Mouse (Mus musculus): ENCODE data around the gene Htra1.

Htra1 gene

DNA sequence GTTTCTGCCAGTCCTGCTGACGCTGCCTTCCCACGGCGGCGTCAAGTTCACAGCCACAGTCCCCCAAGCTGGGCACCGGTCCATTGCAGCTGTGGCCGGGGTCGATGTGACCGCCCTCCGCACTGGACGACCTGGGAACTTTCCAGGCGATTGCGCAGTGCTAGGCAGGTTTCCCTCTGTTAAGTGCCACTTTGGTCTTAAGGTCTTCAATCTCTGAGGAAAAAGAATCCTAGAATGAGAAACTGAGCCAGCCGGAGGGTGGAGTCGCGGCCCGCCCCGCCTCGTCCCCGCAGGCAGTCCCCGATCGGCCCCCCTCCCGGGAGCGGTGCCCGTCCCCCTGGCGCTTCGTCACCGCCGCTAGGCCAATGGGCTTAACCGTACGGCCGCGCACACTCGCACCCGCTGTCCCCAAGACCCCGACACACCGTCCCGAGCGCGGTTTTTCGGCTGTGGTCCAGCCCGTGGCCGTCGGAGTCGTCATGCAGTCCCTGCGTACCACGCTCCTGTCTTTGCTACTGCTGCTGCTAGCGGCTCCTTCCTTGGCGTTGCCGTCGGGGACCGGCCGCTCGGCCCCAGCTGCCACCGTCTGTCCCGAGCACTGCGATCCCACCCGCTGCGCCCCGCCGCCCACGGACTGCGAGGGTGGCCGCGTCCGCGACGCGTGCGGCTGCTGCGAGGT is at the start of gene Htra1:
Gene Htra1 (plus strand): TSS at position 319 of the 679 bp plus-strand sequence.
- DNase-seq (ENCODE audit: low spot score in 2 of 2): no peak

DNA sequence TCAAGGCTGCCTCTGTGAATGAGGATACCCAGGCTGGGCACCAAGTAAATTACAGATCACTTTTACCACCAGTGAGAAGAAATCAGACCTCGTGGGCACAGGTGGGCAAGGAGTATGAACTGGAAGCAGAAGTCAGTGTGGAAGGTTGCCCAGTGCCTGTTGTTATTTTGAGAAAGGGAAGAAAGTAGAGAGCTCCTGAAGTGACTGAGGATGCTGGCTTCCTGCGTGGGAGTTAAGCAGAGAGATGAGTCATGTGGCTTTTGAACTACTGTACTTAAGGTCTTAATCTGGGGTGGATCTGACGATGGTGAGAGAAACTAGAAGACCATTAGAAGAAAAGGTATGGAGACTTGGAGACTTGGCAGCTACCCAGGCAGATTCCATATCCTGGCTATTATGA is 49.7 kb upstream of the Htra1 start:
- DNase-seq (ENCODE audit: low spot score in 2 of 2): no peak

- no peak for DNase-seq (ENCODE audit: low spot score in 2 of 2)
These were observed 48.0 kb upstream of the Htra1 start for GRCm38 (mm10) chr7:130887946-130888345.

DNA sequence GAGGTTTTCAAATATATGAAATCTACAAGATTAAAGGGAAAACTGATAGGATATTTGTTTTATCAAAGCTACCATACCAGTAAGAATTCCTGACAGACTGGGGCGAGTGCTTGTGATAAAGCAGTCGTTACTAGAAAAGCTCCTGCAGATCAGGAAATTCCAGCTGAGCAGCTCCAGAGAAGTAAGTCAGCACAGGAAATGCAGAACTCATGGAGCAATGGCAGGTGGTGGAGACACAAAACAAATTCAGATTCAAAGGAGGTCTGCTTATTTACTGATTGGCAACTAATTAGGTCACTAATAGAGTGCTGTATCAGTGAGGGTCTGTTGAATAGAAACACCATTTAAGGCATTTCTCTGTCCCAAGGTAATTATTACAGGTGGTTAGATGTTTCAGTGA is 45.0 kb upstream of the Htra1 start:
- DNase-seq (ENCODE audit: low spot score in 2 of 2): no peak

DNA sequence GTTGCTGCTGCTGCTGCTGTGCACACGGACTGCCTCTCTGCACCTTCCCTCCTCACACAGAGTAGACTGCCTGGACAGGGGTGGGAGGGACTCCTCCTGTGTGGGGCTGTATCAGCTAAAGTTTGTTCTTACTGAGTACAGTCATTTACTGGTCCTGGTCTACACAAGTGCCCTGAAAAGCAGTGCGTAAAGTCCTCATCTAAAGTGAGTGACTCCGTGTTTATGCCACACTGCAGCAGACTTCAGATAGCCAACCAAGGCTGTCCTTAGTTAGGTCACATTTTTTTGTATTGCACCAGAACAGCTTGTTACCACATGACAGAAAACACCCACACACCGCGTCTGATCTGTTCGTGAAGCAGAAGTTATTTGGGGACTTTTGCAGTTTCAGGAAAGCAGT is 42.9 kb upstream of the Htra1 start:
- DNase-seq (ENCODE audit: low spot score in 2 of 2): no peak

DNA sequence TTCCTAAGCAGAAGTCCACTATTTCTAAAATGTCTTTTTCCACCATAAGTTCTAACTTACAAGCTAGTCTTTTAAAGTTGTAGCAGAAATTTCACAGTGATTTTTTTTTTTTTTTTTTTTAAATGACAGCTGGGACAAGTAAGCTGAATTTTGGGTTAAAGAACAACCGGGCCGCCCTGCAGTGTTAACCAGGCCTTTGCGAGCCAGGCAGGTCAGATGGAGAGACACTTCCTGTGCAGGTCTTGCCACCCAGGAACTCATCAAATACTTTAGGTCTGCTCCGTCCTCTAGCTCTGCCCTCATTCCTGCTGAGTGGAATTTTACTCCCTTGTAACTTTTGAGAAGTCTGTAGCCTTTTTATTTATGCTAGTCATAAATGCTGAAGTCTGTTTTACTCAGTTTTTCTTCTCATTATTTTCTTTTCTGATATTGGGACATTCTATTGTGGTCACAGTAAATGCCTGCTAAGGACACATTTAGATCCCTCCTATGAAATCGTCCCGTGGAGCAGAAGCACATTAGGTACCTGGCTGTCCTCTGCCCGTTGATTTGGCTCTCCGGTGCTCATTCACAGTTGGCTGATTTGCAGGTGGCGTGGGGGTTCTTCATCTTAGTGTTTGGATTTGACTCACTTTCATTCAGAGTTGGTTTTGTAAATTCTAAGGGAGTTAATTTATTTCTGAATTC is 40.8 kb upstream of the Htra1 start:
- DNase-seq (ENCODE audit: low spot score in 2 of 2): no peak

DNA sequence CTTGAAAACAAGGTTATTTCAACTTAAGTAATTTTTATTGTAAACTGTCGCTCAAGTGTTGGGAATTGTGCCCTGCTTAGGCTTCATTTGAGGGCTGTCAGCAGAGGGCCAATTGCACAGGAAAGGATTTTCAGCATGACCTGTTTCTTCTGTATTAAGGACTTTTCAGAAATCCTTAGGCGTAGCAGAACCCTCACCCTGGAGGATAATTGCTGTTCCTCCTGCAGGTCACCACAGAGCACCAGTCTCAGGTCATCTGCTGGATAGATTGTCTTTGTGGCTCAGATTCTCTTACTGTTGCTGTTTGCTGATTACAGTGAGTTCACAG is 40.3 kb upstream of the Htra1 start:
- no peak for DNase-seq (ENCODE audit: low spot score in 2 of 2)

DNA sequence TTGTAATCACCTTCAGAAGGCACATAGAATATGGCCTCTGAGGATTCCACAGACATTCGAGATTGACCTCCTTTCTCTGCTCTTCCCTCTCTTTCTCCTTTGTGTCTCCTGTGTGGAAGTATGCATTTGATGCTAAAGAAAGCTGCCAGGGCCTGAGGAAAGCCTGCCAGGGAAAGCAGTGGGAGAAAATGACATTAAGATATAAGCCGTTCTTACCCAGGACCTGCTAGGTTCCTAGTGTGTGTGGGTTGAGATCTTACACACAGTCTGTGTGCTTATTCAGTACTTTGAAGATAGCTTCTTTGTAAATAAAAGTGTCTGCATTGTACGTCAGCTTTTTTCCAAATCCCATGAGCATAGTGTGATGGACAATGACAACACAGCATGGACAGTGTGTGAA is 39.8 kb upstream of the Htra1 start:
- no peak for DNase-seq (ENCODE audit: low spot score in 2 of 2)

DNA sequence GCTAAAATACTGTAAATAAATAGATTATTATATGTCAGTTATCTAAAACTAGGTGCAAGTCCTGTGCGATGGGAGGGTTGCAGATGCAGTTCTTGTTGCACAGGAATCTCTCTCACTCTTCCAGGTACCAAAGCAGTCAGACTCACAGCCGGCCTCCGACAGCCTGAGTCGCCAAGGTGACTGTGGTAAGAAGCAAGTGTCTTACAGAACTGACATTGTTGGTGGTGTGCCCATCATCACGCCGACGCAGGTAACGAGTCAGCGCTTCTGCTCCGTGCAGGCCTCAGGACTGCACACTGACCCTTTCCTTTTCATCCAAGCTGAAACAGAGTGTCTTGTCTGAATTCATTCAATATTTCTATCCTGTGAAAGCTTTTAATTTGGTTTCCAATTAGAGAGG is 38.7 kb upstream of the Htra1 start:
- no peak for DNase-seq (ENCODE audit: low spot score in 2 of 2)

DNA sequence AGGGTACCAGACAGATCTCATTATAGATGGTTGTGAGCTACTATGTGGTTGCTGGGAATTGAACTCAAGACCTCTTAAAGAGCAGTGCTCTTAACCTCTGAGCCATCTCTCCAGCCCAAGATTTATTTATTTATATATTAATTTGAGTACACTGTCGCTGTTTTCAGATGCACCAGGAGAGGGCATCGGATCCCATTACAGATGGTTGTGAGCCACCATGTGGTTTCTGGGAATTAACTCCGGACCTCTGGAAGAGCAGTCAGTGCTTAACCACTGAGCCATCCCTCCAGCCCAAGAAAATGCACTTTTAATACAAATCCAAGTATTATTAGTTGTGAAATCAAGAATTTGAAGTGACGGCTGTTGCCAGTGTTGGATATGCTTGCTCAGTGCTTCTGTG is 37.5 kb upstream of the Htra1 start:
- no peak for DNase-seq (ENCODE audit: low spot score in 2 of 2)

DNA sequence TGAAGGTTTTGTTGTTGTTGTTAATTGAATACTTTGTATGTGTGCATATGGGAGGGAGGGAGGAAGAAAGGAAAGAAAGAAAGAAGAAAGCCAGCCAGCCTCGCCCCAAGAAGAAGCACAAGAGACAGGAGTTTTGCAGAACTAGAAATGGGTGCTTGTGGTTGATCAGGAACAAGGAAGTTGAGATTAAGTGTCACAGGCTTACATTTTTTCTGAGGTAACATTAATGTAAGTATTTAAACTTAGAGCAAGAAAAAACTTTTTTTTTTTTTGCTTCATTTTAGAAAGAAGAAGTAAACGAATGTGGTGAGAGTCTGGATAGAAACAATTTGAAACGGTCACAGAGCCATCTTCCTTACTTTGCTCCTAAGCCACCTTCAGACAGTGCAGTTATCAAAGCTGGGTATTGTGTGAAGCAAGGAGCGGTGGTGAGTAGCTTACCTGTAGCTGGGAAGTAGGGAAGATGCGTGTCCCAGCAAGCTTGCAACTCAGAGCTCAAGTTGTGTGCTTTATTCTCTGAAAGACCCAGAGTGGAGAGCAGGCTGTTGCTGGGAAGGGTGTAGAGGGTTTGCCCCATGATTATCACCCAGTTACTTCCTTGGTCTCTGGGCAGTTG is 35.6 kb upstream of the Htra1 start:
- no peak for DNase-seq (ENCODE audit: low spot score in 2 of 2)

DNA sequence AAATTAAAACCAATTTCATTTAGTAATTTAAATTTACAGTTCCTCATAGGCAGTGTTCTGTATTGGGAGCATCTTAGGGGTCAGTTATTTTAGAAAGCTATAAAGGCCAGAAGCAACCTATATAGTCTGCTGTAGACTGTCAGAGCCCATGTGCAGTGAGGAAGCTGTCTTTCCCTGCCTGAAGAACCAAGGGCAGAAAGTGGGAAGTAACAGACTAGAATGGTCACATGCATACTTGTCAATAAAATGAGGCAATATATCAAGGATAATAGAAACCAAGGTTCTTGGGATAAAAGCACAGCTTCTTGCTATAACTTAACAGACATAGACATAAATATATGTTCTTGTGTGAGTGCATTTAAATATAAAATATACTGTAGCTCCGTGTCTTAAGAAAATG is 33.0 kb upstream of the Htra1 start:
- DNase-seq (ENCODE audit: low spot score in 2 of 2): no peak

DNA sequence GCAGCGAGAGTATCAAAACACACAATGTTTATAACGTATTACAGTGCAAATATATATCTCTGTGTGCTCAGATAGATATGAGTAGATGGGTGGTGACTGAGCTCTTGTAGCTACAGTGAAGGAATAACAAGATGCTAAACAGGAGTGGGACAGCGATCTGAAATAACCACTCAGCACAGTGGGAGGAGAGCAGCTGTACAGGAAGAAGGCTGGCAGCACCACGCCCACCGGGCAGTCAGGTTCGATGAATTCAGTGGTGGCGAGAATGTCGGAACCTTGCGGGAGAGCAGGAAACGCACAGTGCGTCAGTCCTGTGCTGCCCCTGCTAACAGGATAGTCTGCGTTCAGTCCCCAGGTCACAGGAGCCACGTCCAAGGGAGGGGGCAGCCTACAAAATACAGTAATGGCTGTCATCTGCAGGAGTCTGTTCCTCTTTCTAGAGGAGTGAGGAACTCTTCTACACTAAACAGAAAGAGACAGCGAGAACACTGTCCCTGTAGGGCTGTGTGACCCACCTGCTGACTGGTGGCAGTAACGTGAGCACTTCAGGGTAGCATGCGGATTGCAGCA is 32.3 kb upstream of the Htra1 start:
- peak; percentile 15 to 67 for DNase-seq (ENCODE audit: low spot score in 2 of 2)

- no peak for DNase-seq (ENCODE audit: low spot score in 2 of 2)
These were observed 31.1 kb upstream of the Htra1 start for GRCm38 (mm10) chr7:130904571-130905365.

DNA sequence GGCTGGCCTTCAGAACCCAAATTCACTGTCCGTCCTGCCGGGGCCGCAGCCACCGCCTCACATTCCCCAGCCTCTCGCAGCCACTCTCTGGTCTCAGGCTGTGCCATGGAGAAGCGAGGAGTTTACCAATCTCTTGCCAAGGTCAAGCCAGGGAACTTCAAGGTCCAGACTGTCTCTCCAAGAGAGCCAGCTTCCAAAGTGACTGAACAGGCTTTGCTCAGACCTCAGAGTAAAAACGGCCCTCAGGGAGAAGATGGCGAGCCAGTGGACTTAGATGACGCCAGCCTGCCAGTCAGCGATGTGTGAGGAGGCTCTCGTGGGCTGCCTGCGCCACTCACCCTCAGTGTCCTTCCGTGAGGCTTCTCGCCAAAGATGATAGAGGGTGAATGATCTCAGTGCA is 25.1 kb upstream of the Htra1 start:
- no peak for DNase-seq (ENCODE audit: low spot score in 2 of 2)

DNA sequence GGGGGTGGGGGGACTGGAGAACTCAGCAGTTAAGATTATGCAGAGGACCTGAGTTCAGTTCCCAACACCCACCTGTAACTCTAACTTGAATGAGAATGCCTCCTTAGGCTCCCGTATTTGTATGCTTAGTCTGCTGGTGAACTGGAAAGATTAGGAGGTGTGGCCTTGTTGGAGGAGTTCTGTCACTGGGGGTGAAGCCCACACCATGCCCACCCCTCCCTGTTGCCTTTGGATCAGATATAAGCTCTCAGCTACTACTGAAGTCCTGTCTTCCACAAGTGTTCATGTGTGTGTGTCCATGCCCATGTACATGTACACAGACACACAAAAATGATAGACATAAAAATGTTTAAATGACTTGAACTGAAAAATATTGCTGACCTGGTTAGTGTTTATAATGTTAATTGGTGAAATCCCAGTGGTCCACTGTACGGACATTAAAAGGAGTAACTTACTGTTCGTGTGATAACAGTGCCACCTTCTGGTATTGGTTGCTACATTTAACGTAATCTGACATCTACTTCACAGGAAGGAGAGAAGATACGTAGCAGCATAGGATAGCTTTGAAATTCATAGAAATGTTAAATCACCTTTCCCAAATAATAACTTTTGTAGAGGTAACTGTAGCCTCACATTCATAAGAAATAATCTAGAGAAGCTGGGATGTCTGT is 21.1 kb upstream of the Htra1 start:
- DNase-seq (ENCODE audit: low spot score in 2 of 2): no peak

DNA sequence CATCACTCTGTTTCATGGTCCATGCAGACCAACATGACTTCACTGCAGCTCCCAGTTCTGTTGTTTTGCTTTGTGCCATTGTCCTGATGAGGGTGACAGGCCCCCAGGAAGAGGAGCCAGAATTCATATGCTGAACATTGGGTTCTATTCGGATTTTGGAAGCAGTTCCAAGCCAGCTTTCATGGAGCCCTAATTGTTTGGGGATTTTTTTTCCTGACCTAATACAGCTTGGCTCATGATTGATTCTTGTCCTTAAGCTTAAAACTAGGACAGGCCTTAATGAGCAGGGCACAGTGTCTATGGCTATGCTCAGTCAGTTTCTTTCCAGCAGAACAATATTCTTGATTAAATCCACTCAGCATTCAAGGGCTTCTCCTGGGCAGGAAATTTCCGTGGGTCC is 17.7 kb upstream of the Htra1 start:
- no peak for DNase-seq (ENCODE audit: low spot score in 2 of 2)

GRCm38 (mm10) chr7:130922981-130923731 is 12.8 kb upstream of the Htra1 start:
- no peak for DNase-seq (ENCODE audit: low spot score in 2 of 2)

DNA sequence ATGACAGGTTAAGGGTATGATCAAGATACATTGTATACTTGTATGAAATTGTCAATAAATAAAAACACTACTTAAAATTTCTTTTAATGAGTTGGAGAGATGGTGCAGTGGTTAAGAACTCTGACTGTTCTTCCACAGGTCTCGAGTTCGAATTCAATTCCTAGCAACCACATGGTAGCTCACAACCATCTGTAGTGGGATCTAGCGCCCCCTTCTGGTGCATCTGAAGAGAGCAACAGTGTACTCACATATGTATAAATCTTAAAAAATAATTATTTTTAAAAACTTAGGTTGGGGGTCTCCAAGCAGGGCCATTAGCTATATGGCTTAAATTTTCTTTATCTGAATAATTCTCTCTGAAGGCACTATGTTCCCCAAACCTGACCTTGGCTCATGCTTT is 5.5 kb upstream of the Htra1 start:
- peak in 1 of 2 experiments; percentile 9 for DNase-seq (ENCODE audit: low spot score in 2 of 2)

- no peak for DNase-seq (ENCODE audit: low spot score in 2 of 2)
These were observed 3.0 kb upstream of the Htra1 start for GRCm38 (mm10) chr7:130932921-130933320.

DNA sequence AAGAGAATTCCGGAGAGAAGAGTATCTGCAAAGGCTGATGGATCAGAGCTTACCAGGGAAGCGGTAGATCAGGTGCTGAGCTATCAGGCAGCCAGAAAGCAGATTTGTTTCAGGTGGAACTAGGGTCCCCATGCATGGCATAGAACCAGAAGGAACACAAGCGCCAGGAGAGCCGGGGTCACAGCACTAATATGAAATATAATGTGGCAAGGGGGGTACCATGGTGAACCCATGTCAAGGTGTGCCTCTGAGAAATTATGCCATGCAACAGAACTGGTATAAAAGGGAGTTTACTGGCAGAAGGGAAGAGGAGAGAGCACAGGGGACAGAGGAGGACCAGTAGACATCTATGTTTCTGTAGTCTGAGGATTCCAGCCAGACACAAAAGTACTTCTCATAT is 1.3 kb upstream of the Htra1 start:
- no peak for DNase-seq (ENCODE audit: low spot score in 2 of 2)
